Comparison of ENCODE assay signal across 8 mouse cellular contexts in the genomic region with DNA sequence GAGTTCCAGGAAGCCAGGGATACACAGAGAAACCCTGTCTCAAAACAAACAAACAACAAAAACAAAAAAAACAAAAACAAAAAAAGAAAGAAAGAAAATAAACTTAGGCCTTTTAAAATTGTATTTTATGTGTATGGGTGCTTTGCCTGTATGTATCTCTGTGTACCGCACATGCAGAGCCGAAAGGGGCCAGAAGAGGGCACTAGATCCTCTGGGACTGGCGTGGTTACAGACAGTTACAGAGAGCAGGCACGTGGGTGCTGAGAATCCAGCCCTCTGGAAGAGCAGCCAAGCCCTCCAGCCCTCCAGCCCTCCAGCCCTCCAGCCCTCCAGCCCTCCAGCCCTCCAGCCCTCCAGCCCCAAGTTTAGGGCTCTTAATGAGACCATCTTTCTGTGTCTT. TPM values are rescaled to one million over a fixed set of nuclear protein-coding genes. Genes with fewer than 3 reads are reported as not detected.
DNase-seq lines count a peak whose midpoint lies in the region; ATAC-seq and TF ChIP-seq lines count a peak whose summit lies in the region.

No protein-coding gene starts in this region.

- 33% methylated on average over 4 of the region's 4 CpGs for WGBS in midbrain, postnatal 0 days
- 18% methylated on average over 4 of the region's 4 CpGs for WGBS in midbrain, embryonic 15.5 days
- WGBS in lung, postnatal 0 days: 20% methylated on average over 4 of the region's 4 CpGs

- H3K9me3 ChIP-seq in midbrain, postnatal 0 days (ENCODE audit: low read length): no peaks in the 10 kb centered on the region
- H3K9me3 ChIP-seq in midbrain, embryonic 15.5 days: no peaks in the 10 kb centered on the region
- no peaks in the 10 kb centered on the region for H3K9me3 ChIP-seq in lung, postnatal 0 days (ENCODE audit: low read length)

- no peak overlapping the region for H3K4me2 ChIP-seq in midbrain, postnatal 0 days (ENCODE audit: low read depth, low read length, poor library complexity, severe bottlenecking)
- no peak overlapping the region for H3K4me2 ChIP-seq in midbrain, embryonic 15.5 days
- H3K4me2 ChIP-seq in lung, postnatal 0 days (replicated peaks; ENCODE audit: low read depth, low read length): no peak overlapping the region

- intact Hi-C loops in left cerebral cortex, postnatal 25 days (cut with DNase I): no loop called here

- no peaks in the 10 kb centered on the region for H3K27me3 ChIP-seq in midbrain, postnatal 0 days (ENCODE audit: insufficient read depth, low read length)
- no peaks in the 10 kb centered on the region for H3K27me3 ChIP-seq in midbrain, embryonic 15.5 days (replicated peaks)
- H3K27me3 ChIP-seq in lung, postnatal 0 days (replicated peaks; ENCODE audit: insufficient read depth, low read length): no peaks in the 10 kb centered on the region

- H3K27ac ChIP-seq in midbrain, postnatal 0 days (ENCODE audit: low read depth, low read length): no peak overlapping the region
- H3K27ac ChIP-seq in midbrain, embryonic 15.5 days: no peak overlapping the region
- no peak overlapping the region for H3K27ac ChIP-seq in lung, postnatal 0 days (ENCODE audit: low read length)

- no peaks in the 10 kb centered on the region for H3K4me1 ChIP-seq in midbrain, postnatal 0 days (ENCODE audit: insufficient read depth, low read length)
- H3K4me1 ChIP-seq in midbrain, embryonic 15.5 days: no peaks in the 10 kb centered on the region
- no peaks in the 10 kb centered on the region for H3K4me1 ChIP-seq in lung, postnatal 0 days (ENCODE audit: insufficient read depth, low read depth, low read length)

- peak; percentile 74 to 80 for DNase-seq in cerebellum, postnatal 10 days
- DNase-seq in cerebellum, adult 9-10 months: no peak
- no peak for DNase-seq in midbrain, postnatal 0 days (ENCODE audit: low spot score)
- peak; percentile 39 for DNase-seq in lung, postnatal 0 days (ENCODE audit: low spot score)
- no peak for DNase-seq in left cerebral cortex, postnatal 25 days (ENCODE audit: low spot score in 2 of 2)
- no peak for DNase-seq in left cerebral cortex, adult 18-20 months (ENCODE audit: low spot score in 2 of 2)

- TF ChIP-seq CTCF in midbrain, postnatal 0 days (IDR thresholded peaks at IDR 0.05): peak; percentile 63
- TF ChIP-seq CTCF in lung, postnatal 0 days (IDR thresholded peaks at IDR 0.05): peak; percentile 70

- no peak overlapping the region for H3K4me3 ChIP-seq in midbrain, postnatal 0 days (ENCODE audit: low read depth, low read length)
- no peak overlapping the region for H3K4me3 ChIP-seq in midbrain, embryonic 15.5 days
- no peak overlapping the region for H3K4me3 ChIP-seq in lung, postnatal 0 days (ENCODE audit: low read depth, low read length)

- no peak overlapping the region for H3K9ac ChIP-seq in midbrain, postnatal 0 days (replicated peaks; ENCODE audit: low read length, poor library complexity, severe bottlenecking)
- H3K9ac ChIP-seq in midbrain, embryonic 15.5 days: no peak overlapping the region
- no peak overlapping the region for H3K9ac ChIP-seq in lung, postnatal 0 days (replicated peaks; ENCODE audit: low read depth)

- no peak for TF ChIP-seq EP300 in lung, postnatal 0 days (IDR thresholded peaks at IDR 0.05)

- H3K36me3 ChIP-seq in midbrain, postnatal 0 days (ENCODE audit: insufficient read depth, low read length): no peaks in the 10 kb centered on the region
- no peaks in the 10 kb centered on the region for H3K36me3 ChIP-seq in midbrain, embryonic 15.5 days (replicated peaks)
- H3K36me3 ChIP-seq in lung, postnatal 0 days (ENCODE audit: insufficient read depth, low read length): no peaks in the 10 kb centered on the region

- no peak for ATAC-seq in midbrain, postnatal 0 days (ENCODE audit: low FRiP score)
- ATAC-seq in midbrain, embryonic 15.5 days (replicated peaks): no peak
- ATAC-seq in common myeloid progenitor, adult 5-6 weeks (replicated peaks; ENCODE audit: low read depth, poor library complexity, severe bottlenecking): peak; percentile 69; the same call in 1 of the 2 replicates
- no peak for ATAC-seq in lung, postnatal 0 days

RNA-seq across cellular contexts. Expression of a gene that starts 16.5 kb away (rescaled TPM):
- total RNA-seq in midbrain, postnatal 0 days (2014; rRNA removed): 6.1 and 10.0 TPM in 2 replicates
- 2.9 and 3.0 TPM in 2 replicates for polyA plus RNA-seq in midbrain, postnatal 0 days (2015; fragmentation: Nextera tagmentation; extraction: Ambion mirVana)
- polyA plus RNA-seq in midbrain, embryonic 15.5 days (2015; fragmentation: Nextera tagmentation; extraction: Ambion mirVana): 4.7 and 6.1 TPM in 2 replicates
- total RNA-seq in common myeloid progenitor, adult 5-6 weeks (2017): not detected in 2 replicates
- polyA plus RNA-seq in lung, postnatal 0 days (2015; fragmentation: Nextera tagmentation; extraction: Ambion mirVana): 0.16 and 0.24 TPM in 2 replicates
- total RNA-seq in left cerebral cortex, postnatal 25 days (2021): 10 to 100 TPM; 40.6 to 62.2 TPM
- 10 to 100 TPM; 48.2 to 55.0 TPM for total RNA-seq in left cerebral cortex, adult 18-20 months (2021)

RNA-seq across cellular contexts. Expression of a gene that starts 16.7 kb away (rescaled TPM):
- 0.24 and 2.1 TPM in 2 replicates for total RNA-seq in midbrain, postnatal 0 days (2014; rRNA removed)
- 0.12 and 0.37 TPM in 2 replicates for polyA plus RNA-seq in midbrain, postnatal 0 days (2015; fragmentation: Nextera tagmentation; extraction: Ambion mirVana)
- 0.10 and 0.28 TPM in 2 replicates for polyA plus RNA-seq in midbrain, embryonic 15.5 days (2015; fragmentation: Nextera tagmentation; extraction: Ambion mirVana)
- total RNA-seq in common myeloid progenitor, adult 5-6 weeks (2017): not detected in 2 replicates
- polyA plus RNA-seq in lung, postnatal 0 days (2015; fragmentation: Nextera tagmentation; extraction: Ambion mirVana): 0.35 and 0.71 TPM in 2 replicates
- 1 to 10 TPM in 1 of 2 experiments, under 1 TPM in 1; 0.71 to 1.1 TPM for total RNA-seq in left cerebral cortex, postnatal 25 days (2021)
- 1 to 10 TPM; 1.1 to 1.2 TPM for total RNA-seq in left cerebral cortex, adult 18-20 months (2021)

Comparison
In these comparisons a context has a peak if more than half of its experiments do, and no peak if none do; other contexts are left out.
1. DNase-seq: peak in cerebellum, postnatal 10 days (2 of 2) and lung, postnatal 0 days (single experiment); none in cerebellum, adult 9-10 months (single experiment), midbrain, postnatal 0 days (single experiment), left cerebral cortex, postnatal 25 days (0 of 2) and left cerebral cortex, adult 18-20 months (0 of 2).